Mouse (Mus musculus) NIH3T3 (cell line): ENCODE data around the gene Olfr894.
"Not testable (repeated sequence)": the region's sequence is repeated elsewhere in the genome, so short reads cannot be mapped to it uniquely, and the experiment has no call there.

Source experiments
- DNase-seq: peaks from one replicate; pipeline ENCODE4 v3.0.0-alpha.2; 2012; ENCODE audit warnings: low read depth

The Olfr894 gene

GRCm38 (mm10) chr9:38217755-38218154 is at the start of gene Olfr894:
Gene Olfr894, plus strand, starts transcription at chr9:38218055.
- DNase-seq = no peak

DNA sequence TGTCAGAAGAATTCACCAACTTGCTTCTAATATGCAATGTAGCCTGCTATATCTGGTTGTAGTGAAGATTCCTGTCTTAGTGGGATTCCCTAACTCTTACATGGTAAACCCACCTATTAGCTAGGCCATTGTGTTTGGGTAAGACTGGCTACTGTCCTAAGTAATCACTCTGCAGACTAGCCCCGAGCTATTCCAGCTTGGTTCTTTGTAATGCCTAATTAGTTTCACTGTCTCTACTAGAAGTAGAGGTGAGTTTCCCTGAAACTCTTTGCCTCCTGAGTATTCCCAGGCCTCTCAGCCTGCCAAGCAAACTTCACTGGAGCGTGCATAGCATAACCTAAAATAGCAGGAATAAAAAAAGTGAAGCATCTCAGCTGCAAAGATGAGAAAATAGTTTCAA is 49.5 kb upstream of the Olfr894 start:
- DNase-seq = not testable (repeated sequence)

GRCm38 (mm10) chr9:38180721-38181120 is 37.1 kb upstream of the Olfr894 start, which contains the start of gene Olfr891:
Gene Olfr891, minus strand, starts transcription at chr9:38180821.
- no peak for DNase-seq

GRCm38 (mm10) chr9:38208065-38208464 is 9.8 kb upstream of the Olfr894 start, which contains the start of gene Olfr893:
Gene Olfr893, plus strand, starts transcription at chr9:38208365.
- DNase-seq = no peak

DNA sequence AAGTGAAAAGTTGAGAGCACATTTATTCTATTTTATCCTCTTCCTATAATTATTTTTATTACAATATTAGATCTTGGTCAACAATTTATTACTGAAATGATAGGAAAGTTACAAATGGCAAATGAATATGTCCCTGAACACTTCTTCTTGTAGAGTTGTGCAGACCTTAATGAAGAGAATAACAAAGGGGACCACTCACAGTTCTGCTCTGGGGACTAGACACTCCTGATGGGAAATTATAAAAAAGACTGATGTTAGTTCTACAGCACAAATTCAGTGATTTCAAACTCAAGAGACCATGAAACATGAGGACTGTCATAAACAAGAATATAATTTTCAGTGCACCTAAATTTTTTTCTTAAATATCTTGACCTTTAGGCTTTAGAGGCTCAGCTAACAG is 34.6 kb downstream of the Olfr894 start, which contains the start of gene Olfr143:
TSS of gene Olfr143 (plus strand) at position 301 of the 400 bp plus-strand sequence.
- no peak for DNase-seq

- no peak for DNase-seq
These were observed 49.7 kb downstream of the Olfr894 start, which contains the start of gene Olfr895 for GRCm38 (mm10) chr9:38267551-38267950. Gene Olfr895, plus strand, starts transcription at chr9:38267851.
